Mouse (Mus musculus): Measurements from ENCODE around the gene Rtl8b. TPM values are rescaled to one million over a fixed set of nuclear protein-coding genes. Genes with fewer than 3 reads are reported as not detected.

Gene Rtl8b
- polyA plus RNA-seq (2014; fragmentation: Illumina TruSeq; extraction: RNeasy Lipid Tissue Mini Kit (QIAGEN cat#74804); ENCODE audit: low replicate concordance) = 1.7 TPM

DNA sequence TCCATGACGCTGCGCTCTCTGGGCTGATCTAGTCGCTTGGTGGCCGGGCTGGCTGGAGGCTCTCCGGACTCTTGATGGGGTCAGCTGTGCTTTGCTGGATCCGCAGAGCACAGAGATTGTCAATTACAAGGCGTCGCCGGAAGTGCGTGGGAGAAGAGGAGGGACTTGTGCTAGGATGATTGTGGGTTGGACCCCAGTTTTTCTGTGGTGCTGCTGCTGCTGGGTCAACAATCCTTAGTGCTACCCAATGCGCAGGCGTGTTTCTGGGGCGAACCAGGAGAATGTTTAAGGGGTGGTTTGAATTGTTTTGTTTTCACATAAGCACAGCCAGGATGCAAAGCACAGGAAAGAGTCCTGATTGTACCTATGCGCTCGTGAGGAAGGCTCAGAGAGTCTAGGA is at the start of gene Rtl8b:
TSS of gene Rtl8b (minus strand) at position 115 of the 400 bp plus-strand sequence.

DNA sequence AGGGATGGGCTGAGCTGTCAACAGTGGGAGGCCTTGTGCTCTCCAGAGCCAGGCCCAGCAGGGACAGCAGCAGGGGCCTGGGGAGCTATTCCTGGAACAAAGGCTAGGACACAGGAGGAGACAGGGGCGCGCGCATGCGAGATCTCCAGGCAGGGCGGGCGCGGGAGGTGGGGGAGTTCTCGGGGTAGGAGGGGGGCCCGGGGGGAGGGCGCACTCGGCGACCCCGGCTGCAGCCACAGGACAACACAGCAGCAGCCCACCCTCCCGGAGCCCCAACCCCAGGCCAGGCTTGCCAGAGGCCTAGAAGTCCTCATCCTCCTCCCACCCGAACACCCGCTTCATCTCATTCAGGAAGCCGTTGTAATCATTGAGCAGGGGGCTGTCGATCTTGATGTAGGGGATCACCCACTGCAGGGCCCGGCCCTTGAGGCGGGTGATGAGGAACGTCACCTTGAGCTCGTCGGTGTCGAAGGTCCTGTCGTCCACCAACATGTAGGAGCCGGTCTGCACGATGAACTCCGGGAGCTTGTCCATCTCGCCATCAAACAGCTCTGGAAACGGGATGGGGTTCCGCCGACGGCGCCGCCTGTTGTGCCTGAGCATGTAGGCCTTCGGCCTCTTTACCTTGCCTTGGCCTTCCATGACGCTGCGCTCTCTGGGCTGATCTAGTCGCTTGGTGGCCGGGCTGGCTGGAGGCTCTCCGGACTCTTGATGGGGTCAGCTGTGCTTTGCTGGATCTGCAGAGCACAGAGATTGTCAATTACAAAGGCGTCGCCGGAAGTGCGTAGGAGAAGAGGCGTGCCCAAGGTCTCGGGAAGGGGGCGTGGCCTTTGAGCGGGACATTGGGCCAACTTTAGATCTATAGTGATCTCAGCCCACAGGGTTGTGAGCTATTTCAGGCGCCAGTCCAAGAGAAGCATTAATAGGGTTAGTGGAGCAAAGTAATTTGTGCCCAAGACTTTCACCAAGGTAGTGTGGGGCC is 26.9 kb downstream of the Rtl8b start, which contains the start of gene Rtl8a:
TSS of gene Rtl8a (minus strand) at position 703 of the 982 bp plus-strand sequence.

Other genes with a start within 250 kb of the Rtl8b start
- not detected for gene Etd, start 235.5 kb downstream of the Rtl8b start, polyA plus RNA-seq (2014; fragmentation: Illumina TruSeq; extraction: RNeasy Lipid Tissue Mini Kit (QIAGEN cat#74804); ENCODE audit: low replicate concordance)
- gene Rtl8c, start 62.4 kb downstream of the Rtl8b start, polyA plus RNA-seq (2014; fragmentation: Illumina TruSeq; extraction: RNeasy Lipid Tissue Mini Kit (QIAGEN cat#74804); ENCODE audit: low replicate concordance) = not detected
- gene Gm14597, start 61.4 kb downstream of the Rtl8b start, polyA plus RNA-seq (2014; fragmentation: Illumina TruSeq; extraction: RNeasy Lipid Tissue Mini Kit (QIAGEN cat#74804); ENCODE audit: low replicate concordance) = not detected
- gene Rtl8a, start 26.7 kb downstream of the Rtl8b start, polyA plus RNA-seq (2014; fragmentation: Illumina TruSeq; extraction: RNeasy Lipid Tissue Mini Kit (QIAGEN cat#74804); ENCODE audit: low replicate concordance) = 1.2 TPM
- gene 4930502E18Rik, start 54.4 kb upstream of the Rtl8b start, polyA plus RNA-seq (2014; fragmentation: Illumina TruSeq; extraction: RNeasy Lipid Tissue Mini Kit (QIAGEN cat#74804); ENCODE audit: low replicate concordance) = not detected
- gene 1700013H16Rik, start 87.4 kb upstream of the Rtl8b start, polyA plus RNA-seq (2014; fragmentation: Illumina TruSeq; extraction: RNeasy Lipid Tissue Mini Kit (QIAGEN cat#74804); ENCODE audit: low replicate concordance) = not detected
- gene Zfp36l3, start 106.0 kb upstream of the Rtl8b start, polyA plus RNA-seq (2014; fragmentation: Illumina TruSeq; extraction: RNeasy Lipid Tissue Mini Kit (QIAGEN cat#74804); ENCODE audit: low replicate concordance) = not detected
- 37.4 TPM for gene Xlr, start 127.3 kb upstream of the Rtl8b start, polyA plus RNA-seq (2014; fragmentation: Illumina TruSeq; extraction: RNeasy Lipid Tissue Mini Kit (QIAGEN cat#74804); ENCODE audit: low replicate concordance)